Mouse (Mus musculus): ENCODE results near the gene Mgat5. TPM values are rescaled to one million over a fixed set of nuclear protein-coding genes. Genes with fewer than 3 reads are reported as not detected.

The Mgat5 gene
- polyA plus RNA-seq, 1 experiment from 2014 or later = 4.0 TPM

DNA sequence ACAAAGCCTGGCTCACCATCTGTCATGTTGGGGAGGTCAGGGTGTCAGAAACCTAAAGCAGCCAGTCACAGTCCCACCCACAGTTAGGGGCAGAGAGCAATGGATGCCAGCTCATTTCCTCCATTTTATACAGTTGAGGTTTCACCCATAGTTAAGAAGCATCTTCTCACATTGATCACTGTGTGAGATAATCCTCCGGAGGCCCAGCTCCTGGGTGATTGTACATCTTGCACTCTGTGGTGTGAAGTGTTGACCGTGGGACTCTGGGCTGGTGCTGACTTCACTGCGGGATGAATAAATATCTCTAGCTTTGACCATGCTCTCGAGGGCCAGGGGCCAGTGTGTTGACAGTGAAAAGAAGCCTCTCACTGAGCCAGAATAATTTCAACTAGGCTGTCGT, 99.0 kb downstream of the Mgat5 start:
- WGBS = 88% methylated on average over 5 of the region's 5 CpGs
- Histone ChIP-seq H3K4me1 (no peaks in the 10 kb centered on the region), H3K36me3 (0 out of 2 replicates have a peak, but pooled peaks cover 4% of the 10 kb centered on the region), H3K4me3 (no peak overlapping the region), H3K27me3 (ENCODE audit: low read depth, poor library complexity, severe bottlenecking) (no peaks in the 10 kb centered on the region), H3K27ac (replicated peaks) (no peak overlapping the region), H3K9me3 (replicated peaks) (no peaks in the 10 kb centered on the region)
- DNase-seq (ENCODE audit: low spot score) = no peak

DNA sequence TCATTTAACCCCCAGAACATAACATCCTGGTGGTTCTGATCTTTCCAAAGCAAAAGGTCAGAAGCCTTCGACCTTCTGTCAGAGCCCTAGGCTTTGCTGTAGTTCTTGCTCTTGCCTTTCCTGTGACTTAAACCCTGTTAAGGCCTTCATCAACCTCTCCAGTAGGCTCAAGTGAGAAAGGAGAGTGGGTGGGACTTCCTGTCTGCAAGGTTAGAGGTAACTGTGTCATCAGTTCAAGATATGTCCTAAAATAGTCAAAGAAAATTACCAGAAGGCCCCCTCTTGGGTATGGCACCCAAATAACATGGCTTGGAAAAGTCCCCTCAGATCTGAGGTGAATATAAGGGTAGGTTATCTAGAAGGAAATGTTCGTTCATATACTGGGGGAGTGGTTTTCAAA, 99.5 kb downstream of the Mgat5 start:
- H3K27me3 ChIP-seq (ENCODE audit: low read depth, poor library complexity, severe bottlenecking) = no peaks in the 10 kb centered on the region
- no peak overlapping the region for H3K27ac ChIP-seq (replicated peaks)
- H3K4me3 ChIP-seq = no peak overlapping the region
- 0 out of 2 replicates have a peak, but pooled peaks cover 4% of the 10 kb centered on the region for H3K36me3 ChIP-seq
- no peak for DNase-seq (ENCODE audit: low spot score)
- WGBS = 90% methylated on average over 2 of the region's 2 CpGs
- no peaks in the 10 kb centered on the region for H3K9me3 ChIP-seq (replicated peaks)
- H3K4me1 ChIP-seq = no peaks in the 10 kb centered on the region

DNA sequence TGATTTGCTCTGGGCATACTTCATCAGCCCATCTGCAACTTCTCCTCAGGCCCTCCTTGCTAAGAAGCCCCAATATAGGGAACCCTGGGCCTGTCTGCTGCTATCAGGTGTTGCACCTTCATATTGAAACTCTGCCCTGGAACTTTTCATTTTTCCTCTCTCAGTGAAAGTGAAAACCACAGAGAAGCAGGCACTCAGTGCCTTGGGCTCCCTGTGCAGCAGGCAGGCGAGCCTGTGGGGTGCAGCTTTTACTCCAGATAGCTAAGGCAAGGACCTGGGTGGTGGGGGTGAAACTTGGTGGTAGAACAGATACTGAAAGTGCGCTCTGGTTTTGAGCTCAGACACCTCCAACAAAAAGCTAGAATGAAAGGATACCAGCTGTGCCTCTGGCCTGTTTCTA, 100.8 kb downstream of the Mgat5 start:
- Histone ChIP-seq H3K27me3 (ENCODE audit: low read depth, poor library complexity, severe bottlenecking) (no peaks in the 10 kb centered on the region), H3K4me1 (no peaks in the 10 kb centered on the region), H3K27ac (replicated peaks) (no peak overlapping the region), H3K36me3 (0 out of 2 replicates have a peak, but pooled peaks cover 4% of the 10 kb centered on the region), H3K9me3 (replicated peaks) (no peaks in the 10 kb centered on the region), H3K4me3 (no peak overlapping the region)
- DNase-seq (ENCODE audit: low spot score) = no peak
- WGBS = 80% methylated on average over 2 of the region's 2 CpGs

DNA sequence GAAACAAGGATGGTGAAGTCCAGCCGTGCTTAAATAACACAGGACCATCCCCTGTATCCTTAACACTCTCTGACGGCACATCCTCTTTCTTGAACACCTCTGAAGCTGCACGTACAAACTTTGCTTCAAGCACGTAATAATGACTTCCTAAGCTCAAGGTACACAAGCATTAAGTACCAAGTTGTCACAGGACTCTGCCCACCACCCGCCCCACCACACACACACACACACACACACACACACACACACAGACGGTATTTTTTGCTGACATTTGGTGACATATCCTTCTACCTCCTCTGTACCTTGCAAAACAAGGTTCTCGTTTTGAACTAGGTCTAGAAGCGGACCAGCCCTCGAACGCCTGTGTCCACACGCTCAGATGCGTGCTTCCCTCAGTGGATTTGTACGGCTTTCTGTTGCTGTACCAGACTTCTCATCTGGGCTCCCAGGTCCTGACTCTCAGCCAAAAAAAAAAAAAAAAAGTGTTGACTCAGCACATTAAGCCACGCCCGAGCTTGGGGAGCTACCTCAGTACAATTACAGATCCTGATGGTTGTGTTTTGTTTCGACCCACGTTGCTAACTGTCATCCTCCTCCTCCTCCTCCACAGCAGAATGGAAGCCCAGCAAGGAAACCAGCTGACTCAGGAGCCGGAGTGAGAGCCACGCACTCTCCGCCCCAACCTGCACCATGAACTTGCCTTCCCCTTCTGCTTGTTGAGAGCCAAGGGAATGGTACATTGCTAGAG, 101.4 kb downstream of the Mgat5 start:
- Histone ChIP-seq H3K9me3 (replicated peaks) (no peaks in the 10 kb centered on the region), H3K4me1 (no peaks in the 10 kb centered on the region), H3K27ac (replicated peaks) (no peak overlapping the region), H3K27me3 (ENCODE audit: low read depth, poor library complexity, severe bottlenecking) (no peaks in the 10 kb centered on the region), H3K36me3 (0 out of 2 replicates have a peak, but pooled peaks cover 4% of the 10 kb centered on the region), H3K4me3 (no peak overlapping the region)
- no peak for DNase-seq (ENCODE audit: low spot score)
- 89% methylated on average over 20 of the region's 20 CpGs for WGBS

DNA sequence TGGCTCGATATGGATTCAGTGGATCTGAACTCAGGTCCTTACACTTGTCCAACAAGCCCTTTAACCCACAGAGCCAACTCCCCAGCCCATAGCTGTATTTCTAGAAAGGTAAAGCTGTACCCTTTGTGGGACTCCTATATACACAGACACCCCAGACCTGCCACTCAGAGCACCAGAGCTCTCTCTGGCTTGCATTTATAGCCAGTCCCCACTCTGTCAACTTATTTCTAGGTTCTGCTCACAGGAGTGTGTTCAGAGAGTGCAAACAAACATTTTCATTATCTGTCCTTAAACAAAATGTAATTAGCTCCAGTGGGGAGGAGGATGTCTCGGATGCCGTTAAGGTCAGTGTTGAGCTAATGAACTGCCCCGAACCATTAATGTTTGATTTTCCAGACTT, 102.5 kb downstream of the Mgat5 start:
- Histone ChIP-seq H3K36me3 (0 out of 2 replicates have a peak, but pooled peaks cover 4% of the 10 kb centered on the region), H3K9me3 (replicated peaks) (no peaks in the 10 kb centered on the region), H3K27me3 (ENCODE audit: low read depth, poor library complexity, severe bottlenecking) (no peaks in the 10 kb centered on the region), H3K4me1 (no peaks in the 10 kb centered on the region), H3K4me3 (no peak overlapping the region), H3K27ac (replicated peaks) (no peak overlapping the region)
- 92% methylated on average over 4 of the region's 4 CpGs for WGBS
- DNase-seq (ENCODE audit: low spot score) = no peak

DNA sequence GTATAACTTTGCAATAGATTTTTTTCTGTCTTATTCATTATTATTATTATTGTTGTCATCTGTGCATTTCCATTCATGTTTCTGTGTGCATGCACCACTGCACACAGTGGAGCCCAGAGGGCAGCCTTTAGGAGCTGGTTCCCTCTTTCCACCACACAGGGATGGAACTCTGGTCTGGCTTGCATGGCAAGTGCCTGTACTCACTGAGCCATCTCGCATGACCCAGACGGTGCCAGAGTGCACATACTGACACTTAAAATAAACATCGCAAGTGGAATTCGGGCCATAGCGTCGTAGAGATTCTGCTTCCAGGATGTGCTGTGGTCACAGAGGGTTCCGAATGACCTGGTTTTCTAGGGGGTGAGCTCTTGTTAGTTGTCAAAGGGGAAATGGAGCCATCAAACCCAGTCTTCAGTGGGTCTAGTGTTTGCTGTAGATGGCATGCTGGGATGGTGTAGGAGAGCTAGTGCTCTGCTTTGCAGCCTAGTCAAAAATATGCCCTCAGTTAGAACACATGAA, 103.5 kb downstream of the Mgat5 start:
- H3K4me3 ChIP-seq = no peak overlapping the region
- WGBS = 87% methylated on average over 7 of the region's 7 CpGs
- no peaks in the 10 kb centered on the region for H3K27me3 ChIP-seq (ENCODE audit: low read depth, poor library complexity, severe bottlenecking)
- H3K27ac ChIP-seq (replicated peaks) = no peak overlapping the region
- peaks cover under 1% of the 10 kb centered on the region for H3K4me1 ChIP-seq
- H3K36me3 ChIP-seq = 0 out of 2 replicates have a peak, but pooled peaks cover 4% of the 10 kb centered on the region
- DNase-seq (ENCODE audit: low spot score) = no peak
- no peaks in the 10 kb centered on the region for H3K9me3 ChIP-seq (replicated peaks)

DNA sequence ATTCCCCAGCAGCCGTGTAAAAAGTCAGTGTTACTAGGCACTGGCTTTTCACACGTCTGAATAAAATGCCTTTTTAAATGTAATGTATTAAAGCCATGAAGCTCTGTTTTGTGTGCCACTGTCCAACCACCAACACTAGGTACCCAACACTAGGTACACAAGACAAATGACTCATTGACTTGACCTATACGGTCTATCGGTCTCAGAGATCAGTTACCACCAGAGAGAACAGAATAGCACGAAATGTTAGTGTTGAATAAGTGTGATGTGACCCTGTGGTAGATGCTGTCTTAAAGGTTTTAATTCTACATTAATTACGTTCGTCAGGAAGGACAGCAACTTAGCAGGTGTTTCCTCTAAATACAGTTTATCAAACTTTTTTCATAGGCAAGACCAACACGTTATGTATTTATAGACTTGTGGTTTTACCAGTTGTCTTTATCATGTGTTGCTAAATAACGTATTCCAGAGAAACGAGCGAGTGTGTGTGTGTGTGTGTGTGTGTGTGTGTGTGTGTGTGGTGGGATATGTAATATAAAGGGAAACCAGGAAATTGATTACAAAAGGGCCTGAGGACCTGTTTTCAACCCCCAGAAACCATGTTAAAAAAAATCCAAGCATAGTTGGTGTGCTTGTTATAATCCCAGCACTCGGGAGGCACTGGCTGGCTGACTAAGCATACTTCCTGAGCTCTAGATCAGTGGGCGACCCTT, 104.3 kb downstream of the Mgat5 start:
- 93% methylated on average over 13 of the region's 13 CpGs for WGBS
- no peaks in the 10 kb centered on the region for H3K27me3 ChIP-seq (ENCODE audit: low read depth, poor library complexity, severe bottlenecking)
- H3K4me3 ChIP-seq = no peak overlapping the region
- 0 out of 2 replicates have a peak, but pooled peaks cover 4% of the 10 kb centered on the region for H3K36me3 ChIP-seq
- DNase-seq (ENCODE audit: low spot score) = no peak
- H3K27ac ChIP-seq (replicated peaks) = no peak overlapping the region
- H3K4me1 ChIP-seq = peaks cover 10% of the 10 kb centered on the region
- H3K9me3 ChIP-seq (replicated peaks) = no peaks in the 10 kb centered on the region

DNA sequence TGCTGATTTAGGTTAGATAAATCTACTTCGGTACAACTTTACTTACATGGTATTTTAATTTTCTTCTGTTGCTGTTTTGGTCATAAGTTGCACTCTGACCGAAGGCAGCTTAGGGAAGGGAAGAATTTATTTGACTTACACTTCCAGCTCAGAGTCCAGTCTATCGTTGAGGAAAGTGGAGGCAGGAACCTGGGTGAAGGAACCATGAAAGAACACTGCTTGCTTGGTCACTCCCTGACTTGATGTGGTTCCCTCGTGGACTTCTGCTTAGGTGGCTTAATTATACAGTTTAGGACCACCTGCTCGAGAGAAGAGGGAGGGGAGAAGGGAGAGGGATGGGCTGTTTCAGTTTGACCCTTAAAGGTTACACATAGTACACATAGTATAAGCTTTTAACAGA, 105.2 kb downstream of the Mgat5 start:
- peaks cover 17% of the 10 kb centered on the region for H3K4me1 ChIP-seq
- no peaks in the 10 kb centered on the region for H3K9me3 ChIP-seq (replicated peaks)
- WGBS = 86% methylated on average over 5 of the region's 5 CpGs
- no peak overlapping the region for H3K27ac ChIP-seq (replicated peaks)
- no peak overlapping the region for H3K4me3 ChIP-seq
- no peaks in the 10 kb centered on the region for H3K27me3 ChIP-seq (ENCODE audit: low read depth, poor library complexity, severe bottlenecking)
- no peak for DNase-seq (ENCODE audit: low spot score)
- 0 out of 2 replicates have a peak, but pooled peaks cover 4% of the 10 kb centered on the region for H3K36me3 ChIP-seq

DNA sequence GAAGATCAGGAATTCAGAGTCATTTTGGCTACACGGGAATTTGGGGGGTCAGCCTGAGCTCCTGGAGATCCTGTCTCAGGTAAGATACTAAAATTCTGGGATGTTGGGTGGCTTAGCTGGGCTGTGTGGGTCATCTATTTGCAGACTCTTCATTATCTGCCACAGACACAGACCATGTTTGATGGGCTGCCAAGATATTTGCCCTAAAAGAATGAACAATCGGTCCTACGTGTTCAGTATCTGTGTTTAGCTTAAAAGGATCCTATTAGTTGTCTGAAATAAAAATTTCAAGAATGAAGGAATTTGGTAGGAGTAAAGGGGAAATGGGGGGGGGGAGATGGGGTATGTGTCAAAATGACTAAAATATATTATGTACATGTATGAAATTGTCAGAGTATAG, 105.9 kb downstream of the Mgat5 start:
- no peak for DNase-seq (ENCODE audit: low spot score)
- Histone ChIP-seq H3K4me3 (no peak overlapping the region), H3K36me3 (0 out of 2 replicates have a peak, but pooled peaks cover 4% of the 10 kb centered on the region), H3K27me3 (ENCODE audit: low read depth, poor library complexity, severe bottlenecking) (no peaks in the 10 kb centered on the region), H3K27ac (replicated peaks) (no peak overlapping the region), H3K4me1 (peaks cover 17% of the 10 kb centered on the region), H3K9me3 (replicated peaks) (no peaks in the 10 kb centered on the region)
- WGBS = 93% methylated on average over 3 of the region's 3 CpGs

DNA sequence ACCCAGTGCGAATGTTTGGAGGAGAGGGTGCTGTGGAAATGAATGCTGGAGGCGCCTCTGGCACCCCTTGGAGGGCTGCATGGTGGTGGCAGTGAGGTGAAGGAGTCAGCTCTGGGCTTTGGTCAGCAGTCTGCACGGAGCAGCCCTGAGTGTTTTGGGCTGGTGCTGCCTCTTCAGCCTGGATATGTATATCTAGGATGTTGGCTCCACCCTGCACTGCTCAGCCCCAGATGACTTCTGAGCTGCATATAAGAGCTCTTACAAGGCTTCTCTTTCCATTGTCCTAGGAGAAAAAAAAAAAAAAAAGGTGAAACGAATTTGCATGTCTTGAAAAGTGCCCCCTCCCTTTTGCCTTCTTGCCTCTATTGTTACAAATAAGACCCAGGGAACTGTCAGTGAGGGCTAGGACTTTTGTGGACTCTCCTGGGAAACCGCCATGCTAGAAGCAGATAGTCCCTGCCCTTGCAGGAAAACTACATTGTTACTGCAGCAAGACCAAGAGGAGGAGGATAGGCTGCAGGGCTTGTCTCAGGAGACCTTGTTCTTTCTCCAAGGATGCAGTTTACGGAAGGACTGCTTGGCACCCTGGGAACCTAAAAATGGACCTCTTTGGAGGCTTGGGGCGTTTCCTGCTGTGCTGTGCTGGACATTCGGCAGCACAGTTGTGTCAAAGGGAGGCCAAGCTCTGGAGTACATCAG, 109.0 kb downstream of the Mgat5 start:
- H3K9me3 ChIP-seq (replicated peaks) = no peaks in the 10 kb centered on the region
- no peak for DNase-seq (ENCODE audit: low spot score)
- no peaks in the 10 kb centered on the region for H3K36me3 ChIP-seq
- H3K27me3 ChIP-seq (ENCODE audit: low read depth, poor library complexity, severe bottlenecking) = no peaks in the 10 kb centered on the region
- peaks cover 21% of the 10 kb centered on the region for H3K4me1 ChIP-seq
- H3K4me3 ChIP-seq = no peak overlapping the region
- peak overlapping the region; percentile 64 for H3K27ac ChIP-seq (replicated peaks)
- WGBS = 43% methylated on average over 8 of the region's 8 CpGs

DNA sequence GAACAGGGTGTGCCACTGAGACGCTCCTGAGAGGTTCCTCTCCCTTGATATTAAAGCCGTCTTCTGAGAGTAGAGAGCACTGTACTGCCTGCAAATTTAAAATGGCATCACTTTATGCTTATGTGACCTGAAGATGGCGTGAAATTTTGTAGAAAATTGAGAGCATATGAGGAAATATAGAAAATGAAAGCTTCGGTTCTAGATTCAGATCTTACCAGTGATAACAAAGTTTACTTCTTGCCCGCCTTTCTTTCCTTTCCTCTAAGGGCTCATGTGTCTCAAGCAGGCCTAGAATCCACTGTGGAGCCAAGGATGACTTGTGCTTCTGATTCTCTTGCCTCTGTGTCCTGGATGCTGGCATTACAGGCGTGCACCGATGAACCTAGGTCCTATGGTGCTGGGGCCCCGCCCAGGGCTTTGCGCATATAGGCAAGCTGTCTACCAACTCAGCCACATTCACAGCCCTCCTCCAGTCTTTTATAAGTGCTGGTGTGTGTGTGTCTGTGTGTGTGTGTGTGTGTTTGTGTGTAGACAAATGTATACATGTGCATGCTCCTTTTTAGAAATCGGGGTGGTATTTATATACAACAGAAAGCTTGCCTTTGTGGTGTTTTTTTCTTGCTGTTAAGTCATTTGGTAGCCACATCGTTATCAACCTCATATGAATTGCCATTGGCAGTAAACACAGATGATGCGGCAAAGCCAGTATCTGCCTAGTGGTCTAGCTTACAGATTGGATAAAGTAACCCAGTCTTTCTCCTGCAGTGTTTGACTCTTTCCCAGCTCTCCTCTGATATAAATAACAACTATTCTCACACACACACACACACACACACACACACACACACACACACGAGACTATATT, 111.2 kb downstream of the Mgat5 start:
- H3K36me3 ChIP-seq = peaks cover 3% of the 10 kb centered on the region; the same call in 1 of the 2 replicates
- H3K27ac ChIP-seq (replicated peaks) = no peak overlapping the region
- H3K4me1 ChIP-seq = peaks cover 27% of the 10 kb centered on the region
- no peak for DNase-seq (ENCODE audit: low spot score)
- H3K9me3 ChIP-seq (replicated peaks) = no peaks in the 10 kb centered on the region
- 93% methylated on average over 13 of the region's 13 CpGs for WGBS
- H3K4me3 ChIP-seq = no peak overlapping the region
- no peaks in the 10 kb centered on the region for H3K27me3 ChIP-seq (ENCODE audit: low read depth, poor library complexity, severe bottlenecking)

DNA sequence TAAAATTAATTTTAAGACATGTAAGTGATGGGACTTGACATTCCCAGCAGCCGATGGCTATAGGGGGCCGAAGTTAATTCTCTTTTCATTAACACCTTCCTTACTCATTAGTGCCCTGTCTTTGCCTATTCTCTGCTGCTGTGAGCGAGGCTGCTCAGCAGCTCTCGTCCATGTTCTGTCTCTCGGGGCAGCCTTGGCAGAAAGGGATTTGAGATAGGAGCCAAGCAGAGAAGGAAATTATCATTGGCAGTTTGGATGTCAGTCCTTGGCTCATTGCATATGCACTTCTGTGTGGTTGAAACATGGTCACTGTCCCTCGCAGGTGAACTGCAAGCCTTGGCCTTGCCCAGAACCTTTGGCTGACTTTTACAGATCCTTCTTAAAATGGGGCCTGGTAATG, 111.8 kb downstream of the Mgat5 start:
- peaks cover 6% of the 10 kb centered on the region; the same call in 1 of the 2 replicates for H3K36me3 ChIP-seq
- no peak for DNase-seq (ENCODE audit: low spot score)
- H3K27ac ChIP-seq (replicated peaks) = no peak overlapping the region
- 85% methylated on average over 6 of the region's 6 CpGs for WGBS
- no peaks in the 10 kb centered on the region for H3K9me3 ChIP-seq (replicated peaks)
- peaks cover 29% of the 10 kb centered on the region for H3K4me1 ChIP-seq
- no peak overlapping the region for H3K4me3 ChIP-seq
- no peaks in the 10 kb centered on the region for H3K27me3 ChIP-seq (ENCODE audit: low read depth, poor library complexity, severe bottlenecking)
